Mouse (Mus musculus): Measurements from ENCODE around the gene Cd177. TPM values are rescaled to one million over a fixed set of nuclear protein-coding genes. Genes with fewer than 3 reads are reported as not detected.

Gene Cd177
- polyA plus RNA-seq (2014; fragmentation: Illumina TruSeq; extraction: RNeasy Lipid Tissue Mini Kit (QIAGEN cat#74804); ENCODE audit: low read depth, low replicate concordance) = not detected

DNA sequence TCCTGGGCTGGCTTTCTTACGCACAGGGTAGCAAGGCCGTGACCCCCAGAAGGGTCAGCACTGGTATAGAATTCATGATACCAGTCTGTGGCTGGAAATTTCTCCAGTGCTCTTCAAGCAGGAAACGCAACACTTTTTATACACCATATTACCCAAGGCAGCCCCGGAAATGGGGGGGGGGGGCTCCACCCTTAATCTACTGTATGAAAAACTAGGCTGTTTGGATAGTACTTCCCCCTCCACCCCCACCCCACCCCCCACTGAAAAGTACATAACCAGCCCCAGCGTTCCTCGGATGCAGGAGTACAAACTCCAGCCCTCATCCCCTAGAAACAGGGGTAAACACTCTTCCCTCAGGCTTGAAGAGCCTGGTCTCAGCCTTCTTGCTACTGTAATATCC lies at the start of gene Cd177:
Gene Cd177 (minus strand): TSS at position 101 of the 400 bp plus-strand sequence.

DNA sequence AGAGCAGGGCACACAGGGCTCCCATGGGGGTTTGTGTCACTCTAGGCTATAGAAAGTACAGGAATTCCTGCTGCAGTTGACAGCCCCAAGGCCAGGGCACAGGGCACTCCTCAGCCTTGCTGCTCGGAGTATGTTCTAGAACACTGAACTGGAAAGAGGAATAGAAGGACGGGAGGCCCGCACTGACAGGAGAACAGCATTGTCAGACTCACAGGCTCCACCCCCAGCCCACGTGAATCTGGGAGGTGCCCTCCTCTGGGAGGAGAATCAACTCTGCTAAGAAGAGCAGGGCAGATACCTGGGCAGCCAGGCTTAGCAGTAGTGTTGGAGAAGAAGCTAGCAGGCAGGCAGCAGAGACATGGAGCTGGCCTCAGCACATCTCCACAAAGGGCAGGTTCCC lies 16.8 kb upstream of the Cd177 start, which contains the start of gene Ceacam10:
Gene Ceacam10 (plus strand): TSS at position 289 of the 400 bp plus-strand sequence.

DNA sequence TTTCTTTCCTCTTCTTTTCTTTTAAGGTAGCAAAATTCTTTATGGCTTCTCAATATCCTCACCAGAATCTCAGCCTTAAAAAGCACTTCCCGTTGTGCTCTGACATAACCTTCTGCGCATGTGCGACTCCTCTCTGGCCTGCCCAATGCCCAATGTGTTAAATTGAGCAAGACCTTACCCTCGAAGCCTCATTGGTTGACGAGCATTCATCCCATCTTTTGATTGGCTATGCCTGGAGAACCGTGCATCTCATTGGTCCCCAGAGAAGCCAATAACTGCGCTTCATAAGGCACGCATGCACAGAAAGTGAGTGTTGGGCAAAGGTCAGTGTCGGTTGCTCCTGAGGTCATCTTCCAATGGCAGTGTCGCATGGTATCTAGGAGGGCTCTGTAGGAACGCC lies 33.3 kb downstream of the Cd177 start, which contains the start of gene Gm4763:
Gene Gm4763 (minus strand): TSS at position 101 of the 400 bp plus-strand sequence.

DNA sequence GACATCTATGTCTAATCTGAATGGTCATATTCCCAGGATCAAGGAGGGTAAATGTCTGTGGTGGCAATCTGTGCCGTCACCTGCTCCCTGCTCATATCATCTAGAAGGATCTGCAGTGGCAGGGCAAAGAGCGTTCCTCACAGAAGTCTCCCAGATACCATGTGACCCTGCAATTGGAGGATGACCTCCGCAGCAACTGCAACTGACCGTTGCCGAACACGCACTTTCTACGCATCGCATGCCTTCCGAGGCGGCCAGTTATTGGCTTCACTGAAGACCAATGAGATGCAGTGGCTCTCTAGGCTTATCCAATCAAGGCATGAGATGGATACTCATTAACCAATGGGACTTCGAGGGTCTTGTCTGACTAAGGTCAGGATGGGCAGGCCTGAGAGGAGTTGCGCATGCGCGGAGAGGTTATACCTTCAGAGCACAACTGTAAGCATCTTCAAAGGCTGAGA lies 51.2 kb downstream of the Cd177 start, which contains the start of gene BC049730:
Gene BC049730 (plus strand): TSS at position 411 of the 461 bp plus-strand sequence.

Other genes with a start within 250 kb of the Cd177 start
- gene AC161166.1, start 247.9 kb downstream of the Cd177 start, polyA plus RNA-seq (2014; fragmentation: Illumina TruSeq; extraction: RNeasy Lipid Tissue Mini Kit (QIAGEN cat#74804); ENCODE audit: low read depth, low replicate concordance) = not detected
- 13.0 TPM for gene Irgq, start 229.6 kb downstream of the Cd177 start, polyA plus RNA-seq (2014; fragmentation: Illumina TruSeq; extraction: RNeasy Lipid Tissue Mini Kit (QIAGEN cat#74804); ENCODE audit: low read depth, low replicate concordance)
- gene Pinlyp, start 214.2 kb downstream of the Cd177 start, polyA plus RNA-seq (2014; fragmentation: Illumina TruSeq; extraction: RNeasy Lipid Tissue Mini Kit (QIAGEN cat#74804); ENCODE audit: low read depth, low replicate concordance) = not detected
- 0.87 TPM for gene Xrcc1, start 214.0 kb downstream of the Cd177 start, polyA plus RNA-seq (2014; fragmentation: Illumina TruSeq; extraction: RNeasy Lipid Tissue Mini Kit (QIAGEN cat#74804); ENCODE audit: low read depth, low replicate concordance)
- 0.82 TPM for gene Ethe1, start 172.8 kb downstream of the Cd177 start, polyA plus RNA-seq (2014; fragmentation: Illumina TruSeq; extraction: RNeasy Lipid Tissue Mini Kit (QIAGEN cat#74804); ENCODE audit: low read depth, low replicate concordance)
- not detected for gene Zfp575, start 172.7 kb downstream of the Cd177 start, polyA plus RNA-seq (2014; fragmentation: Illumina TruSeq; extraction: RNeasy Lipid Tissue Mini Kit (QIAGEN cat#74804); ENCODE audit: low read depth, low replicate concordance)
- gene Phldb3, start 149.5 kb downstream of the Cd177 start, polyA plus RNA-seq (2014; fragmentation: Illumina TruSeq; extraction: RNeasy Lipid Tissue Mini Kit (QIAGEN cat#74804); ENCODE audit: low read depth, low replicate concordance) = not detected
- gene Lypd3, start 123.8 kb downstream of the Cd177 start, polyA plus RNA-seq (2014; fragmentation: Illumina TruSeq; extraction: RNeasy Lipid Tissue Mini Kit (QIAGEN cat#74804); ENCODE audit: low read depth, low replicate concordance) = not detected
- not detected for gene Tex101, start 83.6 kb downstream of the Cd177 start, polyA plus RNA-seq (2014; fragmentation: Illumina TruSeq; extraction: RNeasy Lipid Tissue Mini Kit (QIAGEN cat#74804); ENCODE audit: low read depth, low replicate concordance)
- not detected for gene BC049730, start 51.1 kb downstream of the Cd177 start, polyA plus RNA-seq (2014; fragmentation: Illumina TruSeq; extraction: RNeasy Lipid Tissue Mini Kit (QIAGEN cat#74804); ENCODE audit: low read depth, low replicate concordance)
- not detected for gene Gm4763, start 33.4 kb downstream of the Cd177 start, polyA plus RNA-seq (2014; fragmentation: Illumina TruSeq; extraction: RNeasy Lipid Tissue Mini Kit (QIAGEN cat#74804); ENCODE audit: low read depth, low replicate concordance)
- not detected for gene Ceacam10, start 16.9 kb upstream of the Cd177 start, polyA plus RNA-seq (2014; fragmentation: Illumina TruSeq; extraction: RNeasy Lipid Tissue Mini Kit (QIAGEN cat#74804); ENCODE audit: low read depth, low replicate concordance)
- gene Gm9844, start 101.9 kb upstream of the Cd177 start, polyA plus RNA-seq (2014; fragmentation: Illumina TruSeq; extraction: RNeasy Lipid Tissue Mini Kit (QIAGEN cat#74804); ENCODE audit: low read depth, low replicate concordance) = not detected
- gene Lypd4, start 109.6 kb upstream of the Cd177 start, polyA plus RNA-seq (2014; fragmentation: Illumina TruSeq; extraction: RNeasy Lipid Tissue Mini Kit (QIAGEN cat#74804); ENCODE audit: low read depth, low replicate concordance) = not detected
- not detected for gene Dmrtc2, start 109.7 kb upstream of the Cd177 start, polyA plus RNA-seq (2014; fragmentation: Illumina TruSeq; extraction: RNeasy Lipid Tissue Mini Kit (QIAGEN cat#74804); ENCODE audit: low read depth, low replicate concordance)
- gene Rps19, start 124.1 kb upstream of the Cd177 start, polyA plus RNA-seq (2014; fragmentation: Illumina TruSeq; extraction: RNeasy Lipid Tissue Mini Kit (QIAGEN cat#74804); ENCODE audit: low read depth, low replicate concordance) = 19.2 TPM
- not detected for gene Cd79a, start 137.1 kb upstream of the Cd177 start, polyA plus RNA-seq (2014; fragmentation: Illumina TruSeq; extraction: RNeasy Lipid Tissue Mini Kit (QIAGEN cat#74804); ENCODE audit: low read depth, low replicate concordance)
- 1.0 TPM for gene Arhgef1, start 142.6 kb upstream of the Cd177 start, polyA plus RNA-seq (2014; fragmentation: Illumina TruSeq; extraction: RNeasy Lipid Tissue Mini Kit (QIAGEN cat#74804); ENCODE audit: low read depth, low replicate concordance)
- gene Gm4881, start 184.2 kb upstream of the Cd177 start, polyA plus RNA-seq (2014; fragmentation: Illumina TruSeq; extraction: RNeasy Lipid Tissue Mini Kit (QIAGEN cat#74804); ENCODE audit: low read depth, low replicate concordance) = not detected
- not detected for gene Rabac1, start 212.4 kb upstream of the Cd177 start, polyA plus RNA-seq (2014; fragmentation: Illumina TruSeq; extraction: RNeasy Lipid Tissue Mini Kit (QIAGEN cat#74804); ENCODE audit: low read depth, low replicate concordance)
- gene Atp1a3, start 245.6 kb upstream of the Cd177 start, polyA plus RNA-seq (2014; fragmentation: Illumina TruSeq; extraction: RNeasy Lipid Tissue Mini Kit (QIAGEN cat#74804); ENCODE audit: low read depth, low replicate concordance) = 3.7 TPM

Data from adrenal gland, adult 10 weeks (tissue).